Mouse (Mus musculus): ENCODE measurements around the gene 1700018F24Rik. TPM values are rescaled to one million over a fixed set of nuclear protein-coding genes. Genes with fewer than 3 reads are reported as not detected.
"Not testable (repeated sequence)": the region's sequence is repeated elsewhere in the genome, so short reads cannot be mapped to it uniquely, and the experiment has no call there.

Gene 1700018F24Rik
- polyA plus RNA-seq, 1 experiment = not detected

- no peak for TF ChIP-seq CTCF (IDR thresholded peaks at IDR 0.05; ENCODE audit: insufficient read depth, low read length)
- no peak for TF ChIP-seq POLR2A (IDR thresholded peaks at IDR 0.05; ENCODE audit: borderline replicate concordance, extremely low read depth, low read depth, low read length)
- Histone ChIP-seq H3K4me1 (ENCODE audit: control insufficient read depth, insufficient read depth, low read length) (peaks cover 3% of the 10 kb centered on the region; the same call in 1 of the 2 replicates), H3K4me3 (replicated peaks; ENCODE audit: extremely low read depth, low read depth, low read length) (no peak overlapping the region)
- DNase-seq = no peak
- 70% methylated on average over 10 of the region's 10 CpGs for WGBS
These were observed 39.2 kb downstream of the 1700018F24Rik start for GRCm38 (mm10) chr5:145081866-145082613.

GRCm38 (mm10) chr5:145083201-145083600 is 40.4 kb downstream of the 1700018F24Rik start:
- H3K4me3 ChIP-seq (replicated peaks; ENCODE audit: extremely low read depth, low read depth, low read length) = not testable (repeated sequence)

GRCm38 (mm10) chr5:145083632-145084451 is 41.1 kb downstream of the 1700018F24Rik start, which contains the start of the genes Arpc1a and Kpna7:
TSS of gene Arpc1a (plus strand) at chr5:145083830.
TSS of gene Kpna7 (minus strand) at chr5:145084030.
- peak; percentile 88 for DNase-seq
- peaks cover 3% of the 10 kb centered on the region; the same call in 1 of the 2 replicates for H3K4me1 ChIP-seq (ENCODE audit: control insufficient read depth, insufficient read depth, low read length)
- WGBS = under 1% methylated on average over 54 of the region's 54 CpGs
- TF ChIP-seq POLR2A (IDR thresholded peaks at IDR 0.05; ENCODE audit: borderline replicate concordance, extremely low read depth, low read depth, low read length) (peak; percentile 84), CTCF (IDR thresholded peaks at IDR 0.05; ENCODE audit: insufficient read depth, low read length) (no peak)
- H3K4me3 ChIP-seq (replicated peaks; ENCODE audit: extremely low read depth, low read depth, low read length) = peak within 1 kb of the TSS; percentile 95

More at GRCm38 (mm10) chr5:145083201-145083600, 40.4 kb downstream of the 1700018F24Rik start:
- 50% methylated on average over 6 of the region's 6 CpGs for WGBS
- H3K4me1 ChIP-seq (ENCODE audit: control insufficient read depth, insufficient read depth, low read length); DNase-seq: not testable (repeated sequence)

DNA sequence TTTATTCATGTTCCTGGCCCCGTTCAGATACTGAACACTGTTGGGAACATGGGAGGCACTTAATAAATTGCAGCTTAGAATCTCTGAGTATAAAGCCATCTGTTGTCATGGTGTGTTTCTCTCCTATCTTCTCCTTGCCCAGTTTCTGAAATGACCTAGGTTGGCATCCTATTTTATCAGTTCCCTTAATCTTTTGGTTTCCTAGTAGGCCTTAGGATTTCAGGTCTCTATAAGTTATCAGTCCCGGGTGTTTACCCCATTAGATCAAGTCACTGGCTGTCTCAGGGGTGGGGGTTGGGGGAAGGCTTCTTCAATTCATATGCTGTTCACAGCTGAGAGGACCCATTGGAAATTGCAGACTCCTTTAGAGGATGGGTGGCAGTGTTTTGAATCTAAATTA is 42.0 kb downstream of the 1700018F24Rik start:
- WGBS = 47% methylated on average over 2 of the region's 2 CpGs
- Histone ChIP-seq H3K4me1 (ENCODE audit: control insufficient read depth, insufficient read depth, low read length) (peaks cover 9% of the 10 kb centered on the region; the same call in 1 of the 2 replicates), H3K4me3 (replicated peaks; ENCODE audit: extremely low read depth, low read depth, low read length) (no peak overlapping the region)
- TF ChIP-seq CTCF (IDR thresholded peaks at IDR 0.05; ENCODE audit: insufficient read depth, low read length) (no peak), POLR2A (IDR thresholded peaks at IDR 0.05; ENCODE audit: borderline replicate concordance, extremely low read depth, low read depth, low read length) (no peak)
- DNase-seq = no peak

DNA sequence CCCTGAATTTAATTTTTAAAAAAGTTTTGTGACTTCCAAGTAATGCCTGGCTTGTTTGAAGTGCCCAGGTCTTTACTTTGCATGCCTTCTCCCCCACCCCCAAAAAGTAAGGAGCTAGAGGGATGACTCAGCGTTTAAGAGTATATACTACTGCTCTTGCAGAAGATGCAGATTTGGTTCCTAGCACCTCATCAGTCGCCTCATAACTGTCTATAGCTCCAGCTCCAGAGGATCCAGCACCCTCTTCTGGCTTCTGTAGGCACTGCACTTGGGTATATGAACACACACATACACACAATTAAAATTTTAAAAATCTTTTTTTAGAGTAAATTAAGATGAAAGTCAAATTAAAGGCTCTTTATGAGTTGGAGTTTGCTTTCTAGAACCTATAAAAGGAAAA is 45.4 kb downstream of the 1700018F24Rik start:
- TF ChIP-seq CTCF (IDR thresholded peaks at IDR 0.05; ENCODE audit: insufficient read depth, low read length) (no peak), POLR2A (IDR thresholded peaks at IDR 0.05; ENCODE audit: borderline replicate concordance, extremely low read depth, low read depth, low read length) (no peak)
- Histone ChIP-seq H3K4me1 (ENCODE audit: control insufficient read depth, insufficient read depth, low read length) (peaks cover 9% of the 10 kb centered on the region; the same call in 1 of the 2 replicates), H3K4me3 (replicated peaks; ENCODE audit: extremely low read depth, low read depth, low read length) (no peak overlapping the region)
- no peak for DNase-seq
- WGBS = 99% methylated on average over 2 of the region's 2 CpGs

DNA sequence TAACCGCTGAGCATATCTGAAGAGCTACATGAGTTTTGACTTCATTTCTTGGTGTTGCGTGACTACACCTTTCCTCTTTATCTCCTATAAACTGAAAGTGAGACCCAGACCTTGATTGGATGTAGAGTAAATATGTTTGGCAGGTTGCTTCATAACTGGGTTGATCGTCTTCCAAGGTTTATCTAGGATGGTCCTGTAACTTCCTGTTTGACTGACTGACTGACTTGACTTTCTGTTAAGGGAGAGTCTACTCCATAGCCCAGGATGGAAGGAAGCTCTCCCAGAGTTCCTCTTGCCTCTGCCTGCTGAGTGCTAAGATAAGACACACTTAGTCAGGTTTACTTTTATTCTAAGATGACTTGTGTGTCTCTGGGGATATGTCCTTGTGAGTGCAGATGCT is 47.1 kb downstream of the 1700018F24Rik start:
- TF ChIP-seq POLR2A (IDR thresholded peaks at IDR 0.05; ENCODE audit: borderline replicate concordance, extremely low read depth, low read depth, low read length) (no peak), CTCF (IDR thresholded peaks at IDR 0.05; ENCODE audit: insufficient read depth, low read length) (no peak)
- DNase-seq = no peak
- Histone ChIP-seq H3K4me3 (replicated peaks; ENCODE audit: extremely low read depth, low read depth, low read length) (no peak overlapping the region), H3K4me1 (ENCODE audit: control insufficient read depth, insufficient read depth, low read length) (peaks cover 5% of the 10 kb centered on the region; the same call in 1 of the 2 replicates)
- WGBS = 54% methylated on average over 3 of the region's 3 CpGs

Other genes starting within 250 kb of the 1700018F24Rik start
- gene Smurf1, start 77.1 kb upstream of the 1700018F24Rik start, polyA plus RNA-seq (2012; rRNA removed) = 33.5 and 34.1 TPM in 2 replicates
- not detected in 2 replicates for gene Gm4871, start 10.2 kb upstream of the 1700018F24Rik start, polyA plus RNA-seq (2012; rRNA removed)
- gene Arpc1a, start 40.8 kb downstream of the 1700018F24Rik start, polyA plus RNA-seq (2012; rRNA removed) = 117 and 135 TPM in 2 replicates
- not detected in 2 replicates for gene Kpna7, start 41.0 kb downstream of the 1700018F24Rik start, polyA plus RNA-seq (2012; rRNA removed)
- 492 and 519 TPM in 2 replicates for gene Arpc1b, start 71.2 kb downstream of the 1700018F24Rik start, polyA plus RNA-seq (2012; rRNA removed)
- gene Pdap1, start 97.2 kb downstream of the 1700018F24Rik start, polyA plus RNA-seq (2012; rRNA removed) = 18.4 and 23.4 TPM in 2 replicates
- gene Bud31, start 97.4 kb downstream of the 1700018F24Rik start, polyA plus RNA-seq (2012; rRNA removed) = 33.1 and 33.9 TPM in 2 replicates
- 10.2 and 10.5 TPM in 2 replicates for gene Ptcd1, start 124.1 kb downstream of the 1700018F24Rik start, polyA plus RNA-seq (2012; rRNA removed)
- 22.6 and 23.5 TPM in 2 replicates for gene Cpsf4, start 124.2 kb downstream of the 1700018F24Rik start, polyA plus RNA-seq (2012; rRNA removed)
- gene Atp5j2, start 149.1 kb downstream of the 1700018F24Rik start, polyA plus RNA-seq (2012; rRNA removed) = 65.1 and 107 TPM in 2 replicates
- 3.1 and 4.2 TPM in 2 replicates for gene Zkscan14, start 158.9 kb downstream of the 1700018F24Rik start, polyA plus RNA-seq (2012; rRNA removed)
- gene Zkscan5, start 161.6 kb downstream of the 1700018F24Rik start, polyA plus RNA-seq (2012; rRNA removed) = 3.1 and 4.1 TPM in 2 replicates
- gene Zfp655, start 188.7 kb downstream of the 1700018F24Rik start, polyA plus RNA-seq (2012; rRNA removed) = 11.4 and 18.0 TPM in 2 replicates
- gene Zscan25, start 237.5 kb downstream of the 1700018F24Rik start, polyA plus RNA-seq (2012; rRNA removed) = 15.6 and 18.8 TPM in 2 replicates

Data from lung, adult 2 months (tissue).